Mouse (Mus musculus): ENCODE results near the gene Olfr1185-ps1.
"Not testable (repeated sequence)": the region's sequence is repeated elsewhere in the genome, so short reads cannot be mapped to it uniquely, and the experiment has no call there.

The Olfr1185-ps1 gene

GRCm38 (mm10) chr2:88493020-88493419, at the start of gene Olfr1185-ps1:
Olfr1185-ps1 (plus strand) TSS chr2:88493320.
- no peak for DNase-seq

GRCm38 (mm10) chr2:88449031-88449430, 44.1 kb upstream of the Olfr1185-ps1 start, which contains the start of gene Gm13757:
Gm13757 (minus strand) TSS chr2:88449131.
- DNase-seq = no peak

GRCm38 (mm10) chr2:88454567-88454966, 38.6 kb upstream of the Olfr1185-ps1 start, which contains the start of gene Olfr1183:
Olfr1183 (plus strand) TSS chr2:88454867.
- not testable (repeated sequence) for DNase-seq

GRCm38 (mm10) chr2:88483298-88483697, 9.8 kb upstream of the Olfr1185-ps1 start, which contains the start of gene Olfr1184:
Olfr1184 (plus strand) TSS chr2:88483598.
- DNase-seq = no peak

- DNase-seq = no peak
Measured at GRCm38 (mm10) chr2:88518251-88518650, 25.1 kb downstream of the Olfr1185-ps1 start, which contains the start of gene Olfr1186. Olfr1186 (plus strand) TSS chr2:88518551.

- DNase-seq = no peak
Measured at GRCm38 (mm10) chr2:88525720-88526119, 32.6 kb downstream of the Olfr1185-ps1 start.
